Mouse (Mus musculus) limb, embryonic 14.5 days (tissue): ENCODE measurements around the gene Map3k12. TPM values are rescaled to one million over a fixed set of nuclear protein-coding genes. Genes with fewer than 3 reads are reported as not detected.

Experiments
- ATAC-seq: fragments of 200-750 bp; cut with Nextera tagmentation; 2 replicates; pipeline ENCODE4 v1.8.0; 2017; ENCODE audit warnings: low read depth, moderate number of reproducible peaks, moderate TSS enrichment; ENCODE audit not compliant: low FRiP score
- DNase-seq: peaks from one replicate; pipeline ENCODE4 v3.0.0-alpha.2; 2015; ENCODE audit warnings: low spot score
- H3K27ac ChIP-seq: fragments of 300-500 bp; sonication (generic); replicated peaks from 2 replicates; pipeline ENCODE4 v1.5.1; 2014; ENCODE audit warnings: low read depth, mild to moderate bottlenecking, low read length, moderate library complexity, mixed read lengths
- H3K27me3 ChIP-seq: fragments of 300-500 bp; sonication (generic); 2 replicates; pipeline ENCODE4 v1.6.1; 2014; ENCODE audit warnings: low read length, mixed read lengths; ENCODE audit not compliant: control insufficient read depth, insufficient read depth
- H3K36me3 ChIP-seq: fragments of 300-500 bp; sonication (generic); 2 replicates; pipeline ENCODE4 v1.6.1; 2014; ENCODE audit warnings: mild to moderate bottlenecking, low read length, moderate library complexity, mixed read lengths; ENCODE audit not compliant: control insufficient read depth, insufficient read depth
- H3K4me1 ChIP-seq: fragments of 300-500 bp; sonication (generic); 2 replicates; pipeline ENCODE4 v1.6.1; 2014; ENCODE audit warnings: antibody characterized with exemption, low read length, mixed read lengths; ENCODE audit not compliant: control insufficient read depth, insufficient read depth
- H3K4me2 ChIP-seq: fragments of 300-500 bp; sonication (generic); replicated peaks from 2 replicates; pipeline ENCODE4 v1.6.1; 2014; ENCODE audit warnings: low read depth, mild to moderate bottlenecking, low read length, moderate library complexity; ENCODE audit not compliant: severe bottlenecking
- H3K4me3 ChIP-seq: fragments of 300-500 bp; sonication (generic); replicated peaks from 2 replicates; pipeline ENCODE4 v1.5.1; 2014; ENCODE audit warnings: low read length
- H3K9ac ChIP-seq: fragments of 300-500 bp; sonication (generic); 2 replicates; pipeline ENCODE4 v1.6.1; 2014; ENCODE audit warnings: mild to moderate bottlenecking, low read depth, low read length, moderate library complexity; ENCODE audit not compliant: severe bottlenecking
- H3K9me3 ChIP-seq: fragments of 300-500 bp; sonication (generic); 2 replicates; pipeline ENCODE4 v1.6.1; 2016; ENCODE audit warnings: low read length; ENCODE audit not compliant: control insufficient read depth
- POLR2A ChIP-seq: fragments of 200-500 bp; IDR thresholded peaks from 2 replicates; pipeline ENCODE4 v1.8.0; 2012; ENCODE audit warnings: inconsistent platforms, mild to moderate bottlenecking, moderate library complexity, borderline replicate concordance; ENCODE audit not compliant: insufficient read depth, insufficient read length; ENCODE audit errors: extremely low read depth
- WGBS: fragments of 180-500 bp; shearing (Covaris S2); extraction: QIAGEN DNeasy Blood & Tissue Kit; methylation state at CpG from one replicate; pipeline ENCODE4 v1.1.7; 2014; 5-methylcytosine and 5-hydroxymethylcytosine counted together
- polyA plus RNA-seq, 2 experiments: library from polyadenylated mRNA; depleted of rRNA in 1 of 2; stranded (reverse) in 1 of 2; unstranded in 1 of 2; fragments of >200 nt; fragmentation: Nextera tagmentation in 1 of 2; extraction: Ambion mirVana in 1 of 2; gene quantifications; 2 replicates each; pipeline versions ENCODE4 v1.2.1 to v1.2.3; 2012 to 2014

Gene Map3k12
- polyA plus RNA-seq, 2 experiments = 15.8 to 36.3 TPM

DNA sequence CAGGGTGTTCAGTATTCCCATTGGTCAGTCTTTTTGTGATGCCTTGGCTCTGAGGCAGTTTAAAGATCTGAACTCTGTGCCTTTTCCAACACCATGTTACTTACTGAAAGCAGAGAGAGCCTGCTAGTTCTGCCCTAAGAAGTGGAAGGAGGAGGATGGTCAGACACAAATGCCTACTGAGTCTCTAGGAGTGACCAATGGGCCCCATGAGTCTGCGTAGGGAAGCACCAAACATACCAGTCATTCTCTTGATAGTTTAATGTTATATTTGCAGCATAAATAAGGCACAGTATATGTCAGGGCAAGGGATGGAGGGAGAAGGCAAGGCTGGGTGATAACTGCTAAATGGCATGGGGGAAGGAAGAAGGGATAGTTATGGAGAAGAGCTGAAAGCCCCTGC is 11.5 kb upstream of the Map3k12 start:
- DNase-seq = no peak
- Histone ChIP-seq H3K27me3 (no peaks in the 10 kb centered on the region), H3K36me3 (peaks cover 81% of the 10 kb centered on the region), H3K4me3 (no peak overlapping the region), H3K9me3 (no peaks in the 10 kb centered on the region), H3K9ac (no peak overlapping the region), H3K4me1 (no peaks in the 10 kb centered on the region), H3K27ac (no peak overlapping the region), H3K4me2 (no peak overlapping the region)
- WGBS = 96% methylated on average over 1 of the region's 1 CpGs
- no peak for TF ChIP-seq POLR2A
- ATAC-seq = no peak

DNA sequence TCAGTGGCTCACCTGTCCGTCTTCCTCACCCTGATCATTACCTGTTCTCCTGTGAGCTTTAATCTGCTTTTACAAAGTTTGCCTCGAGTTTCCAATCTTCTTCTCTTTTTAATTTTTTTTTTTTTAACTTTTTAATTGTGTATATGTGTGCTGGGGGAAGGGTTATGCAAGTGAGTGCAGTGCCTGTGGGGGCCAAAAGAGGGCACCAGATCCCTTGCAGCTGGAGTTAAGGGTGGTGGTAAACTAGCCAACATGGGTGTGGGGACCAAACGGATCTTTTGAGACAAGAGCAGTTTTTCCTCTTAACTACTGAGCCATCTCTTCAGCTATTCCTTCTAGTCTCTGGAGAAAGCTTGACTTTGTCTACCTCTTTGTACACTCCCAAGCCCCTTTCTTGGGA is 11.1 kb upstream of the Map3k12 start:
- DNase-seq = no peak
- no peak for ATAC-seq
- no peaks in the 10 kb centered on the region for H3K27me3 ChIP-seq

DNA sequence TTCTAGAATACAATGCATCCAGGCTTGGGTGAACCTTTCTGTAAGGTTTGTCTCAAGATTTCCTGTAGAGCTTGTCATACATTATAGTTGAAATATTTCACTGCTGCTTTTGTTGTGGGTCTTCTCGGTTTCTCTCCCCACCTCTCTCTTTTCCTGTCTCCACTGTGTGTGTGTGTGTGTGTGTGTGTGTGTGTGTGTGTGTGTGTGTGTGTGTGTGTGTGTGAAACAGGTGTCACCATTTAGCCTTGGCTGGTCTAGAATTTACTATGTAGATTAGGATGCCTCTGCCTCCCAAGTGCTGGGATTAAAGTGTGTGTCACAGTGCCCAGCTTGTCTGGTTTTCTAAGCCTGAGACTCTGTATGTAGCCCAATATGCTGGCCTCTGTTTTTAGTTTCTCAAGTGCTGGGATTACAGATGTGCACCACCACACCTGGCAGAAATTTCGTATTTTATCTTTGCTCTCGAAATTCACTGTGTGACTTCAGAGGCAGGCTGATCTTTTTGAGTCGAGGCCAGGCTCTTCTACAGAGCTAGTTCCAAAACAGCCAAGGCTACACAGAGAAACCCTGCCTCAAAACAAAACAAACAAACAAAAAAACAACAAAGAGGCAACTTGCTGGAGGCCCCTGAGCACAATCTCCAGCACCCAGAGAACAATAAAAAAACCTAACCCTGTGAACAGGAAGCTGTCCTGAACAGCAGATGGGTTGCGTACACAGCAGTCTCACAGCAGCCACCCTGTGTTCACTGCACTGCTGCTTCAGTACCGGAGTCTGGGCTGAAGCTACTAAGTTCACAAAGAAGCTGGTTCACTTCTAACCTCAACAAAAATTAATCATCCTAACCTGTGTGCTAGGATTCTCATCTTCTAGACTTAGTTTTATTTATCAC is 9.5 kb upstream of the Map3k12 start:
- Histone ChIP-seq H3K27ac (no peak overlapping the region), H3K9me3 (no peaks in the 10 kb centered on the region), H3K4me2 (no peak overlapping the region), H3K27me3 (no peaks in the 10 kb centered on the region), H3K4me1 (no peaks in the 10 kb centered on the region), H3K36me3 (peaks cover 75% of the 10 kb centered on the region), H3K9ac (no peak overlapping the region), H3K4me3 (no peak overlapping the region)
- ATAC-seq = no peak
- WGBS = 78% methylated on average over 6 of the region's 6 CpGs
- TF ChIP-seq POLR2A = no peak
- no peak for DNase-seq

More for the DNA sequence above, 11.1 kb upstream of the Map3k12 start:
- H3K4me3 ChIP-seq = no peak overlapping the region
- H3K27ac ChIP-seq = no peak overlapping the region
- peaks cover 77% of the 10 kb centered on the region for H3K36me3 ChIP-seq
- no peaks in the 10 kb centered on the region for H3K4me1 ChIP-seq
- no peaks in the 10 kb centered on the region for H3K9me3 ChIP-seq
- 75% methylated on average over 3 of the region's 3 CpGs for WGBS
- no peak for TF ChIP-seq POLR2A
- H3K4me2 ChIP-seq = no peak overlapping the region
- H3K9ac ChIP-seq = no peak overlapping the region

DNA sequence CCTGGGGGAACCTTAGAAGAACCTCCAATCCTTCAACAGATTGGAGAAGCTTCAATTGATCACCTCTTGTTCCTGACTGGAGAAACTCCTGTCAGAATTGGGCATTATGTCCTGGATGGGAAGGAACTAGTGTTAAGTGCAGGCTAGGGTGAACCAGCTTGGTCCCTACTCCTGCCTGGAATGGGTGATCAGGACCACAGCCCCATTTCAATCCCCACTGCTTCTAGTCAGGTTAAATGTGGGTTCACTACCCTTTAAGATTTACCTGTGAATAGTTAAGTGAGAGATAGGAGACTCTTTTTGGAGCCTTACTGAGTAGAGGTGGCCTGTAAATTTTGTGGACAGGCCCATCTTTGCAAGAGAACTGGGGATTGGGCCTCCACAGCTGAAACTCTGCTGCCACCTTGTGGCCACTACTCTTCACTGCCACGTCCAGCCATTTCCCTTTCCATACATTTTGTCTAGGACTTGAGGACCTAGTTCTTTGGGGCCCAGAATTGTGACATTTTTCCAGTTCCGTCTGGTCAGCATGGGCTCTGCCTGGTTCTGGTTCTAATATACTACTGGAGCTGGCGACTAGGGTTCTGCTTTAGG is 8.1 kb upstream of the Map3k12 start, which contains the start of gene Npff:
TSS of gene Npff (minus strand) at position 51 of the 594 bp plus-strand sequence.
- H3K9ac ChIP-seq = no peak within 1 kb of the TSS; the same call in 1 of the 2 replicates

GRCm38 (mm10) chr15:102521480-102521879 is 4.6 kb upstream of the Map3k12 start:
- H3K36me3 ChIP-seq = peaks cover 40% of the 10 kb centered on the region
- H3K4me1 ChIP-seq = peaks cover 7% of the 10 kb centered on the region
- DNase-seq = no peak
- no peak for TF ChIP-seq POLR2A
- H3K9ac ChIP-seq = no peak overlapping the region
- H3K27me3 ChIP-seq = no peaks in the 10 kb centered on the region
- 88% methylated on average over 4 of the region's 4 CpGs for WGBS
- no peaks in the 10 kb centered on the region for H3K9me3 ChIP-seq
- no peak overlapping the region for H3K4me3 ChIP-seq
- no peak overlapping the region for H3K4me2 ChIP-seq
- no peak for ATAC-seq
- no peak overlapping the region for H3K27ac ChIP-seq

More for the DNA sequence above, 8.1 kb upstream of the Map3k12 start, which contains the start of gene Npff:
- H3K9me3 ChIP-seq = no peaks in the 10 kb centered on the region
- H3K4me3 ChIP-seq = no peak within 1 kb of the TSS
- H3K27me3 ChIP-seq = no peaks in the 10 kb centered on the region
- ATAC-seq = peak; percentile 53; the same call in 1 of the 2 replicates
- H3K36me3 ChIP-seq = peaks cover 71% of the 10 kb centered on the region
- no peak for TF ChIP-seq POLR2A
- no peak within 1 kb of the TSS for H3K27ac ChIP-seq
- whole genome bisulfite sequencing = 6% methylated on average over 3 of the region's 3 CpGs
- no peaks in the 10 kb centered on the region for H3K4me1 ChIP-seq
- peak; percentile 85 for DNase-seq
- H3K4me2 ChIP-seq = no peak within 1 kb of the TSS
